Mouse (Mus musculus): Measurements from ENCODE around the gene Alox12e. TPM values are rescaled to one million over a fixed set of nuclear protein-coding genes. Genes with fewer than 3 reads are reported as not detected.

Gene Alox12e
- polyA plus RNA-seq, 1 experiment, result 0.51 TPM

DNA sequence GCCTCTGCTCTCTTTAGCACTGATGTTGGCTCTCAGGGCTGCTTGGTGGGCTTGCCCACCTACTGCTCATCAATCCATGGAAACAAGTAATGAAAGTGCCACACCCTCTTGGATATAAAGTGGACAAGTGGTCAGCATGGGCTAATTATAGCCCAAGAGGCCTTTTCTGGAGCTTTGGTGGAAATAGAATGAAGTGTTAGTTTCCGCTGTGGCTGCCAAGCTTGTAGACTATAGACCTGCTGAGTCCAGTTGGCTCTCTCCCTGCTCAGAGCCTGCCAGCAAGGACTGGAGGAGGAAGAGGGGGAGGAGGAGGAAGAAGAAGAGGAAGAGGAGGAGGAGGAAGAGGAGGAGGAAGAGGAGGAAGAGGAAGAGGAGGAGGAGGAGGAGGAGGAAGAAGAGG is 56.0 kb downstream of the Alox12e start:
- Histone ChIP-seq H3K27ac (ENCODE audit: insufficient read depth, low read depth, low read length) (no peak overlapping the region), H3K27me3 (ENCODE audit: control insufficient read depth, insufficient read depth, low read length) (no peaks in the 10 kb centered on the region), H3K36me3 (ENCODE audit: control insufficient read depth, insufficient read depth, low read length) (no peaks in the 10 kb centered on the region), H3K4me3 (ENCODE audit: low read depth, low read length) (no peak overlapping the region), H3K4me1 (ENCODE audit: control insufficient read depth, insufficient read depth, insufficient read length, low read length) (no peaks in the 10 kb centered on the region)
- TF ChIP-seq CTCF (IDR thresholded peaks at IDR 0.05; ENCODE audit: extremely low read depth, insufficient read length, insufficient replicate concordance, low read depth, low read length) (no peak), POLR2A (IDR thresholded peaks at IDR 0.05; ENCODE audit: low read depth, low read length) (no peak)
- 83% methylated on average over 1 of the region's 1 CpGs for WGBS

DNA sequence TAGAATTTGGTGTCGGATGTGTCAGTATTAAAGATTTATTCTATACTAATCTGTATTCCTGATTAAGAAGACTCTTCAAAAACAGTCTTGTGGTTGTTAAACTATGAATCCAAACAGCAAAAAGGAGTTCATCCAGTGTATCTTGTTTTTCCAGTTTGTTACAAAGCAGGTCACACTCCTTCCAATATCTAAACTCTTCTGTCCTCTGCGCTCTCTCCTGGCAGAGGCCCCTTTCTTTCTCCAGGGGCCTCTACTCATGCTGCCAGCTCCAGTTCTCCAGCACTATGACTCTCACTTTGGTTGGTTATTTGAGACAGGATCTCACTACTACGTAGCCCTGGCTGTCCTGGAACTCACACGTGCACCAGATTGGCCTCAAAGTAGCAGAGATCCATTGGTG is 56.6 kb downstream of the Alox12e start:
- TF ChIP-seq CTCF (IDR thresholded peaks at IDR 0.05; ENCODE audit: extremely low read depth, insufficient read length, insufficient replicate concordance, low read depth, low read length) (no peak), POLR2A (IDR thresholded peaks at IDR 0.05; ENCODE audit: low read depth, low read length) (no peak)
- 75% methylated on average over 4 of the region's 4 CpGs for WGBS

More for the DNA sequence above, 56.6 kb downstream of the Alox12e start:
- Histone ChIP-seq H3K4me1 (ENCODE audit: control insufficient read depth, insufficient read depth, insufficient read length, low read length) (no peaks in the 10 kb centered on the region), H3K27me3 (ENCODE audit: control insufficient read depth, insufficient read depth, low read length) (no peaks in the 10 kb centered on the region), H3K36me3 (ENCODE audit: control insufficient read depth, insufficient read depth, low read length) (no peaks in the 10 kb centered on the region), H3K27ac (ENCODE audit: insufficient read depth, low read depth, low read length) (no peak overlapping the region), H3K4me3 (ENCODE audit: low read depth, low read length) (no peak overlapping the region)

Other genes with a start within 250 kb of the Alox12e start
- 0.16 and 0.30 TPM in 2 replicates for gene Asgr2, start 230.0 kb downstream of the Alox12e start, polyA plus RNA-seq (2012; rRNA removed)
- 0.93 and 1.6 TPM in 2 replicates for gene Mgl2, start 192.3 kb downstream of the Alox12e start, polyA plus RNA-seq (2012; rRNA removed)
- 0.24 and 1.0 TPM in 2 replicates for gene Clec10a, start 166.4 kb downstream of the Alox12e start, polyA plus RNA-seq (2012; rRNA removed)
- gene Slc16a11, start 109.9 kb downstream of the Alox12e start, polyA plus RNA-seq (2012; rRNA removed), result 6.6 and 12.7 TPM in 2 replicates
- gene Slc16a13, start 101.6 kb downstream of the Alox12e start, polyA plus RNA-seq (2012; rRNA removed), result 3.2 and 4.7 TPM in 2 replicates
- gene Bcl6b, start 92.8 kb downstream of the Alox12e start, polyA plus RNA-seq (2012; rRNA removed), result 0.98 and 2.2 TPM in 2 replicates
- 25.2 and 45.3 TPM in 2 replicates for gene 0610010K14Rik, start 84.7 kb downstream of the Alox12e start, polyA plus RNA-seq (2012; rRNA removed)
- 2.6 and 4.4 TPM in 2 replicates for gene Gm21988, start 82.8 kb downstream of the Alox12e start, polyA plus RNA-seq (2012; rRNA removed)
- 86.6 and 182 TPM in 2 replicates for gene Rnasek, start 82.8 kb downstream of the Alox12e start, polyA plus RNA-seq (2012; rRNA removed)
- gene Alox12, start 67.3 kb downstream of the Alox12e start, polyA plus RNA-seq (2012; rRNA removed), result 0.62 and 1.6 TPM in 2 replicates
- 3.2 and 8.7 TPM in 2 replicates for gene Alox15, start 29.4 kb upstream of the Alox12e start, polyA plus RNA-seq (2012; rRNA removed)
- 7.5 and 12.2 TPM in 2 replicates for gene Pelp1, start 87.4 kb upstream of the Alox12e start, polyA plus RNA-seq (2012; rRNA removed)
- 15.3 and 23.2 TPM in 2 replicates for gene Arrb2, start 110.0 kb upstream of the Alox12e start, polyA plus RNA-seq (2012; rRNA removed)
- 16.4 and 24.1 TPM in 2 replicates for gene Med11, start 129.3 kb upstream of the Alox12e start, polyA plus RNA-seq (2012; rRNA removed)
- gene Zmynd15, start 136.8 kb upstream of the Alox12e start, polyA plus RNA-seq (2012; rRNA removed), result 2.5 and 7.1 TPM in 2 replicates
- 28.1 and 48.0 TPM in 2 replicates for gene Cxcl16, start 137.4 kb upstream of the Alox12e start, polyA plus RNA-seq (2012; rRNA removed)
- 331 and 587 TPM in 2 replicates for gene Tm4sf5, start 182.6 kb upstream of the Alox12e start, polyA plus RNA-seq (2012; rRNA removed)
- not detected in 2 replicates for gene Vmo1, start 192.0 kb upstream of the Alox12e start, polyA plus RNA-seq (2012; rRNA removed)
- gene Gltpd2, start 196.6 kb upstream of the Alox12e start, polyA plus RNA-seq (2012; rRNA removed), result 4.3 and 8.4 TPM in 2 replicates
- gene Psmb6, start 202.7 kb upstream of the Alox12e start, polyA plus RNA-seq (2012; rRNA removed), result 146 and 264 TPM in 2 replicates
- gene Gm40193, start 210.3 kb upstream of the Alox12e start, polyA plus RNA-seq (2012; rRNA removed), result not detected in 2 replicates
- gene Pld2, start 217.4 kb upstream of the Alox12e start, polyA plus RNA-seq (2012; rRNA removed), result 11.0 and 24.9 TPM in 2 replicates
- gene Mink1, start 240.3 kb upstream of the Alox12e start, polyA plus RNA-seq (2012; rRNA removed), result 43.6 and 82.0 TPM in 2 replicates

Data from small intestine, adult 2 months (tissue).